Mouse (Mus musculus): ENCODE measurements around the gene Ankrd50.

Ankrd50 gene

DNA sequence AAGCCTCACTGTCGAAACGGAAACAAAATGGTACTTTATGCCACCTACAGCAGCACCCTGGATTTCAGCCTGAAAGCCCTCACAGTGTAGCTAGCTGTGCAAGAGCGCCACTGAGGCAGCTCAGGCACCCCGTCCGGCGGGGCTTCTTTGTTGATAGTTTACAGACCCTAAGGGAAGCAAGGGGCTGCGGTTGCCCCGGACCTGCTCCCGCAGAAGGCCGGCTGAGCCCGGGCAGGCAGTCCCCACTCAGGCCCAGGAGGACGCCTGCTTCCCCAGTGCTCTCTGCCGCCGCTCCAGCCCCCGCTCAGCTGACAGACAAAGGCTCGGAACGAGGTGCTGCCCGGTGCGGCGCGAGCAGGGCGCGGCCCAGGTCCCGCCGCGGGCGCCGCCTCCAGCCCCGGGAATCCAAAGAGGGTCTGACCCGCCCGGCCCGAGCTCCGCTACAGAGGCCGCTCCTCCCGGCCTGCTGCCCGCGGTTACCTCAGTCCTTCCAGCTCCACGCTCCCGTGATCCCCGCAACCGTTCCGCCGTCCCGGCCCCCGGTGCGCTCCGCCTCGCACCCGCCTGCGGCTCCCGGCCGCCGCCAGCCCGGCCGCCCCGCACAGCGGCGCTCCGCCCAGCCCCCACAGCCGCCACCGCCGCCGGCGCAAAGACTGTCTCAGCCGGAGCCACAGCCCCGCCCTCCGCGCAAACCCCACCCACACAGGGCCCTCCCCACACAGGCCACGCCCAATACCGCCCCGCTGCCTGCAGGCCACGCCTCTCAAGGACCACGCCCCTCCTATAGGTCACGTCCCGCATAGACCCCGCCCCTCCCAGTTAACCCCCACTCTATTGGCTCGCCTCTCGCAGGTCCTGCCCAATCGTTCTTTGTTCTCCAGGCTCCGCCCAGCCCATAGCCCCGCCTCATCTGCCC is at the start of gene Ankrd50:
Ankrd50 (minus strand) TSS at position 654 of the 916 bp plus-strand sequence.
- peak; percentile 94 for DNase-seq (ENCODE audit: low spot score)

DNA sequence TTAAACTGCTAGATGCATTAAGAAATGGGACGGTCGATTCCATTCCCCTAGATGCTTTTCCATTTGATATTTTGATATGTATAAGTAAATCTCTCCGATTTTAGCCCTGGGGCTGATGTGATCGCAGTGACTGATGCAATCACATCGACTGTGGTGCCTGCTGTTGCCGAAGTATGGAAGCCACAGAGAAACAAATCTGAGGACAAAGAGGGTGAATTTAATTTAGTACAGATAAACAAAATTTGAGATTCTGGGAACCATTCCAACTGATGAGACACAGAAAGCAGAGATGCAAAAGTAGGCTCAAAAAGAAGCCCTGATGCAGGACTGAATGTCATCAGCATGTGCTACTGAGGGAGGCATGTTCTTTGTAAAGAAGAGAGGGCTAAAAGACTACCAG is 49.6 kb upstream of the Ankrd50 start:
- no peak for DNase-seq (ENCODE audit: low spot score)

DNA sequence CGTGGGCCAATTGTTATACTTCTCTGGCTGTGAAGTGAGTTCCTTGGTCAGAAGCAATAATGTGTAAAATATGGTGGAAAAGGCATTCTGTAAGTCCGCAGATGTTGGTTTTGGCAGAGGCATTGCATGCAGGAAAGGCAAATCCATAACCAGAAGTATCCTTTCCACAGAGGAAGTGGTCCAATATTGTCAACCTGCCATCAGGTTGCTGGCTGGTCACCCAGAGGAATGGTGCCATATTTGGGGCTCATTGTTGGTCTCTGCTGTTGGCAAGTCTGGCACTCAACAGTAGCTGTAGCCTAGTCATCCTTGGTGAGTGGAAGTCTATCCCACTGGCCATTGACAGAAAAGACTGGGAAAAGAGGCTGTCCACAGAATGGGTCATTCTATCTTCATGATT is 35.8 kb upstream of the Ankrd50 start:
- no peak for DNase-seq (ENCODE audit: low spot score)

DNA sequence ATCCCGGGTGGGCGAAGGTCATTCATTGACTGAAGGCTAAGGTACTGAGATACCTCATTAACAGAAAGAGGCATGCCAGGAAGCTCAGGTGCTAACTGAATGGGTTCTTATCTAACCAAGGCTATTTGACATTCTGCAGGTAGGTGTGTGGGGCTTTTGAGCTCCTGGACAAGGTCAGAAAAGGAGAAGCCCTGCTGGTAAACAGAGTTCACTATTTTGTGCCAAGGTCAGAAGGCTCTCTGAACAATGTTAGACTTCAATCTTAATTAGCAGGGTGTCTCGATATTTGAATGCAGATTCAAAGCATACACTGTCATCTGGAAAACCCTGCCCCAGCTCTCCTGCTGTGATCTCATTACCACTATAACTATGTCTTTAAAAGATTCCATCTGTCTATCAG is 35.3 kb upstream of the Ankrd50 start:
- no peak for DNase-seq (ENCODE audit: low spot score)

DNA sequence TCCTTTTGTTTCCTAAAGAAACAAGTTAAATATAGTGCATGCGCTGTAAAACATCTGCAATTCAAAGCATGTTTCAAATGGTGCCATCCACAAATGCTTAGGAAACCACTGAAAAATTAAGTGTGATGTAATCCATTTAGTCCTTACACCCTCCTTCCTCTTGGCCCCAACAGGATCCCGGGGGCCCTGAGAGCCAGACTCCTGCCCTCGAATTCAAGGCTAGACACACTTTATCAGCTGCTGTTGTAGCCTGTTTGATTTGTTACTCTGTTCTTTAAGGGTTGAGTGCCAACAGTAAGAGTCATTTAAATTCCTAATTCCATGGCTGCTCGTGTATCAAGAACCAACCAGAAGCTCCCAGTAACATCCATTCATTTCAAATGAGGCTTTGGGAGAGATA is 19.0 kb upstream of the Ankrd50 start:
- DNase-seq (ENCODE audit: low spot score) = no peak

DNA sequence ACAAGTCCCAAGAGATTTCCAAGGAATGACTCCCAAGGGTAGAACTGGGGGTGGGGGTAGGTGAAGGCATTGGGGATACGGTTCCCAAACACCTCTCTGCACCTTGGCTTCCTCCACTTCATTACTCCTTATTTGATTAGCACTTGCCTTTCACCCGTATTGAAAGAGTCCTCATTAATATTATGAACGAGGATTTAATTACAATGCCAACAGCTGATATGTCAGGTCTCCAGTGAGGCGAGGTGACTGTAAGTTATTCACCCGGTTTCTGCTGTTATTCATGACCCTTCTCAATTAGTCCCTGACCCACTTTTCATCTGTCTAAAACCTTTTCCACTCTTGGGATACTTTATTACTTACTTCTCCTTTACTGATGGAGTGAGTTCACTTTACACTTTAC is 17.5 kb upstream of the Ankrd50 start:
- DNase-seq (ENCODE audit: low spot score) = no peak

DNA sequence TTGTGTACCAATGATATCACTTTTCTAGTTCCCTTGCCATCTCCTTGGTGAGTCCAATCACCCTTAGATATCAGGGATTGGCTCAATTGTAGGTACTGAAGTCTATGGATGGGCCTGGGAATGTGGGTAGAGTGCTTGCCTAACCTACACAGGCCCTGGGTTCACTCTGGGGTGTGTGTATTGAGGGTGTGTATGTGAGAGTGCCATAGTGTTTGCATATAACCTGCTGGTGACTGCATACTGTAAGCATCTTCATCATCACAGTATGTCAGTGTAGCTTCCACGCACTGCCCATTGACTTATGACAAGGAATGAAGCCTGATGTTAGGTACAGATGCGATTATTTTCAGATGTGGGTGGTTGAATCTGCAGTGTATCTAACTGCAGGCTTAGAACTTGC is 17.1 kb upstream of the Ankrd50 start:
- no peak for DNase-seq (ENCODE audit: low spot score)

DNA sequence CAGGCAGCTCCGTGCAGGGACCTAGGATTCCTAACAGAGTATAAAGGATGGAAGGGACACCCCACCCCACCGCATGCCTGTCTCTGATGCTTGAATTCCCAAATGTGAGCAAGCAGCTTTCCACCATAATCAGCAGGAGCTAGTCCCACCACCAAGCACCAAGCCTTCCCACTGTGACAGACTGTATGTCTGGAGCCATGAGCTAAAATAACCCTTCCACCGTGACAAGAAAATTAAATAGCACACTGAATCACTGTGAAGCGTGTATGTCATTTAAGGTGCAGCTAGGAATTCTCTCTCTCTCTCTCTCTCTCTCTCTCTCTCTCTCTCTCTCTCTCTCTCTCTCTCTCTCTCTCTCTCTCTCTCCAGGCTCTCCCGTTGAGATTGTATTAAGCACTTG is 16.7 kb upstream of the Ankrd50 start:
- no peak for DNase-seq (ENCODE audit: low spot score)

DNA sequence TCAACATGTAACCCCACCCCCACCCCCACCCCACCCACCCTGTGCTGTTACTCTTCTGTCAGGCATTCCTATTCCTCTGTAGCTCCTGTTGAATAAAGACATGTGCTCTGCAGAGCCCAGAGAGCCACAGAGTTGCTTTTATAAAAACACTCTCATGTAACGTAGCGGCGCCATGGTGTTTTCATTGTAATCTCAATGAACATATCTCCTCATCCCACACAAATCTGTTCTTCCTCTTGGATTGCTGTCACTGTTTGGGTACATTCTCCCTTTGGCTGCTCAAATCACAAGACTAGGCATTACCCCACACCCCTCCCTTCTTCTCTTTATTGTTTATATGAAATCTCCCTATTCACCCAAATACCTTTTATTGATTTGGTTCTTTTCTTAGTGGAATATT is 13.9 kb upstream of the Ankrd50 start:
- no peak for DNase-seq (ENCODE audit: low spot score)

DNA sequence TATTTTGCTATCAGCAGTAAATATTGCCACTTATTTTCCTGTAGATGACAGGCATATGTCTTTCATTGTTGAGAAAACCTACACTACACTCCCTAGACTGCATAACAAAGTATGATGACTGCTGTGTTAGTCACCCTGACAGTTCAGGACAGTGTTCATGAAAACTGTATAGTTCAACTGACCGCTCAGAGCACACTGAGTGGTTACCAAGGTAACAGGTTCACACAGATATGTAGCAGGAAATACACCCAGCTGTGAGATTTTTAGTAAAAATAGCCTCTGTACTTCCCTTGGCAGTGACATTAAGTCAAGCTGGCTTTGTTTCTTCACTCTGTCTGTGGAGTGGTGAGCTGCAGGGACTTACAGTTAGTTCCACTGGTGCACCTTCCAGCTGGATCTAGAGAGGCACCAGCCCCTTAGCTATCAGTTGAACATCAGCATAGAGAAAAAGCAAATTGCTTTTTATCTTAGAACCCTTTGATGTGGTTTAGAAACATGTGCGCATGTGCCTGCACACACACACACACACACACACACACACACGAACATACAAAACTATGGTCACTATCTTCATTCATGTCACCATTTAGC is 12.2 kb upstream of the Ankrd50 start:
- no peak for DNase-seq (ENCODE audit: low spot score)

DNA sequence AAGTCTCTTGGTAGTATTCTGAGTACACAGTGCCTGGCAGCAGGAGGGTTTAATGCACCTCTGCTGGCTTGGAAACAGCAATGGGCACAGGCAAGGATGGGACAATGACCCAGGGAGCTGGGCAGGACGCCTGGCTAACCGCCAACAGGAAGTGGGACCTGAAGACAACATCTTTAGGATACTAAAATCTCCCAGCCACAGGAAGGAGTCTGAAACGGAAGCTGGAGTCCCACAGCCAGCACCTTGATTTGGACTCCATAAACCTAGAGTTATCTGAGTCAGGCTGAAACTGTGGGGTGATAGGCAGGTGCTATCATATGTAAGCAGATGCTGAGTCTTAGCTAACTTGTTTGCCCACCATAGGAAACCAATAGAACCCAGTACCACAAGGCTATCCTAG is 7.1 kb upstream of the Ankrd50 start:
- DNase-seq (ENCODE audit: low spot score) = no peak

DNA sequence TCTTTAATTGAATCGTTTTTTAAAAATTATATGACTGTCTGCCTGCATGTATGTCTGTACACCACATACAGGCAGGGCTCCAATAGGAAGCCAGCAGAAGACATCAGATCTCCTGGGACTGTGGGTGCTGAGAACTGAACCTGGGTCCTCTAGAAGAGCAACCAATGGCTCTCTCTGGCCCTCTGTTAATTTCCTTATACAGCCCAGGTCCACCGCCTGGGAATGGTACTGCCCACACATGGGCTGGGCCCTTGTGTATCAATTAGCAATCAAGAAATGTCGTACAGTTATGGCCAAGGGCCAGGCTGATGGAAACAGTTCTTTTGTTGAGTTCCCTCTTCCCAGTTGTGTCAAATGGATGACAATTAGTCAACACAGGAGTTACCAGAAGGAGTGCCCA is 6.6 kb upstream of the Ankrd50 start:
- DNase-seq (ENCODE audit: low spot score) = no peak

DNA sequence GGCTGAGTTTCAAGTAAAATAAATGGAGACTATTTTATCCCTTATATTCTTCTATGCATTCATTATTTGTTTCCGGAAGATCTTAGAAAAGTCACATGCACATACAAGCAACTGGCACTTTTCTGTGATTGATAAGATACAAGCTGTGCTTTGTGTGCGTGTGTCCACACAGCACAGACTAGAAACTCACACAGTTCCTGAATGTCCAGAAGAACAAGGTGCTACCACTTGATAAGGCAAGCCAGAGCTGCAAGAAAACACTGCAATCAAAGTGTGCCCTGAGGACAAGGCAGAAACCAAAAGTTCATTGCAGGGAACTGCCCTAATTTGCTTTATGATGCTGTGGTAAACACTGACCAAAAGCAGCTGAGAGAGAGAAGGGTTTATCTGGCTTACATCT is 6.1 kb upstream of the Ankrd50 start:
- no peak for DNase-seq (ENCODE audit: low spot score)

DNA sequence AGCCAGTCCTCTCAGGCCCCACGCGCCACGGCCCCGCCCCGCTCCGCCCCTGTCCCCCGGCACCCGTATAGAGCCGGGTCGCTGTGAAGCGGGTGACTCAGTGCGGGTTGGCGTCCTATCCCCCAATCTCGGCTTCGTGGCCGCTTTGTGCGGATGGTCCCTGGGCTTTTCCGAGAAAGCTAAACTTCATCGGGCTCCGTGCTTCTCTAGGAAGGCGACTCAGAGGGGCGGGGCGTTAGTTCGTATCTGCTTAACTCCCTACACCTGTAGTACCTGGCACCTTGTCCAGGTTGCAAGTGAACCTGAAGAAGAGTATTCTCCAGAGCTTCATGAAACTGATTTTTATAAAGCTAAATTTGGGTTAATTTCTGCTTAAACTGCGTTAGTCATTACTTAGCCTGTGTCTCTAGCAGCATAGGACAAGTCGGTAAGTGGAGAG is 482 bp upstream of the Ankrd50 start:
- DNase-seq (ENCODE audit: low spot score) = no peak

DNA sequence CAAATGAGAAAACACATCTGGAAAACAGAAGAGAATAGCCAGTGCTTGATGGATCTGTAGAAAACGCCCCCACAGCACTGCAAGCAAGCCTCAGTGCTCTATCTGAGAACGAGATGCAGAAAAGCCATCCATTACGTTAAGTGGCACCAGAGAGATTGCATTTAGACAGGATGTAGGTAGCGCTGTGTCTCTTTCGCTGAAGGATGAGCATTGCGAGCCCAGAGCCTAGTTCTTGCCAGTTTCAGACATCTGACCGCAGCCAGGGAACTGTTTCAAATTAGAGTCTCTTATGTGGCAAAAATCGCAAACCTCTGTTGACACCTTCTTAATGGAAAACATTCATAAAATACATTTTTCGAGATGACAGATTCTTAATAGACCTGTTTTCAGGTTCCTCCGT is 1.1 kb downstream of the Ankrd50 start:
- DNase-seq (ENCODE audit: low spot score) = no peak

DNA sequence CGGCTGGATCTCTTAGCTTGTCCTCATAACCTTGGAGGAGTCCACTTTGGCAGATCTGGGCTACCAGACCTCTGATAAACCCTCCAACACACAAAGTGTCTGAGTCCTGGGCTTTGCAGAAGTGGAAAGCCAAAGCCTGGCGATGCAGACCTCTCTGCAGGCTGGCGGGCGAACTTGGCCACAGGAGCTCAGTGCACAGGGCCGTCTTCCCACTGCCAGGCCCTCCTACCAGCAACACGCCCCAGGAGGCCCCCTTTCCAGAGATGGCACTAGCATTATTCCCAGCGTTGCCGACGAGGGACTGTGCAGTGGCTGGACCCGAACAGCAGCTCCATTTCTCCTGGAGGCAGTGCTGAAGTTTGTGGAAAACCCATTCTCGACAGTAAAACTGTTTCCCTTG is 1.9 kb downstream of the Ankrd50 start:
- no peak for DNase-seq (ENCODE audit: low spot score)

DNA sequence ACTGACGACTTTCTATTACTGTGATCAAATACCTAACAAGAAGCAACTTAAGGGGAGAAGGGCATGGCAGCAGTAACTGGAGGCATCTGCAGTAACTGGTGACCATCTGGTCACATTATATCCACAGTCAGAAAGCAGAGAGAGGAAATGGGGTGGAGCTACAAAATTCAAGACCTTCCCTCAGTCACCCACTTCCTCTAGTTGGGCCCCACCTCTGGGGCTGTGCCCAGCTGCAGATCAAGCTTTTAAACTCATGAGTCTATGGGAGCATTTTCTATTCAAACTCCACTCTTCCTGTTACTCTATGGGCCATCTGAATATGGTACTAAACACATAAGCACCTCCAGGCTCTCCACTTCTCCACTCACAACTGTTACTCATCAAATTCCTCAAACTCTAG is 3.5 kb downstream of the Ankrd50 start:
- DNase-seq (ENCODE audit: low spot score) = no peak

DNA sequence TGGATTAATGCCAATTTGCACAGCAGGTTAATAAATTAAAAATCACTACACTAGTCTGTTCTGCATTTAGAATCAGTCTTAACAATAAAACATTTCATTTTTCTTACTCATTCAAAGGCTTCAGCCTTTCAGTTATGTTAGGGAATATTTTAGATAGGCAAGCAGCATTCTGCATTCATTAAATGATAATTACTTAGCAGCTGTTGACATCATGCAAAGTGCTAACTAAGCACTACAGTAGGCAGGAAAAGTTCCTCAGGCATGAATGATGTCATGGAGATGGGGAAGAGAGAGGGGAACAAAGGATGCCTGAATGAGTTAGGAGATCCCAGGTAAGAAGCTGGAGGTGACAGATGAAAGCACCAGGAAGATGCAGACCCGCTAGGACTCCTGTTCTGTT is 6.7 kb downstream of the Ankrd50 start:
- no peak for DNase-seq (ENCODE audit: low spot score)

DNA sequence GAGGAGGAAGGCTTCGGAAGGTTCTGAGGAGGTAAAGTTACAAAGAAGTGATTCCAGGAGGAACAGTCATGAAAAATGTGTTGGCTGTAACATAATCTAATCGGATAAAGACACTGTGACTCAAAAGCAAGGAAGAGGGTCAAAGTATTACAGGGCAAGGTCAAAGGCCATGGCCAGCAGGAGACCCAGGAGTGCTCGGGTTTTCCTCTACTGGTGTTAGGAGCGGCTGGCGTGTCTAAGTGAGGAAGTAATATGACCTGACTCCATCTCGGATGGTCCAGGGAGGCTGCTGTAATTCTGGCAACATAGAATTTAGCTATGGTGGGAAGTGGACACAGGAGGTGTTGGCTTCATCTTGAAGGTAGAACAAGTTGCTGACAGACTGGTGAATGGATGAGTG is 9.1 kb downstream of the Ankrd50 start:
- DNase-seq (ENCODE audit: low spot score) = no peak

DNA sequence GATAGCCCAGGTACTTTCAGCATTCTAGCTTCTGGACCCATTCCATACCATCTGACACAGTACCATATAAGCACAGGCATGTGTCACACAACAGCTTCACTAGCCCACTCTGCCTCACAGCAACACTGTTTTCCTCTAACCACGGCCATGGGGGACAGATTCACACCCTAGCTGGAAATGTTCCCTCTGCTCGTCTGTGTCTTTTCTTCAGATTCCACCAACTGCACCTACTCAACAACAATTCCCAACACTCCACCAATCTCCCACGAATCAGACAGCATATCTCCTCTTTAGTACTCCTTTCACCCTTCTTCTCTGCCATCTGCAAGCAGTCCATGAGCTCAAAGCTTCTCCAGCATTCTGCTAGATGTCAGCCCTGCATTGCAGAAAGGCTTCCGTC is 11.5 kb downstream of the Ankrd50 start:
- DNase-seq (ENCODE audit: low spot score) = no peak

DNA sequence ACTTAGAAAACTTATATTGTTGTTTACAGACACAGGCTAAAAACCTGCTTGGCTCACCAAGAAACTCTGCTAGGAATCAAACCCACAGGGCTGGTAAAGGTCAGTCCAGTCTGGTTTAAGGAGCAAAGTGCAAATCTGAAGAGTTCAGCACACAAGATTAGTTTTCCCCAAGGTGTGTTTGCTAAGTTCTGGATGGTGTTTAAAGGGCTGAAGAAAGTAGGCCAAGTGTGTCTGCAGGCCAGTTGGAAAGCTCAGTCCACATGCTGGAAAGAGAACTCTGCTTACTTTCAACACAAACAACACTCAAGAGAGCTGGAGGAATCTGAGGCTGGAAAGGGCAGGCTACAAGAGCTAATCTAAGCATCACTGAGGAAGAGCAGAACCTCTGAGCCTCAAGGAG is 13.1 kb downstream of the Ankrd50 start:
- DNase-seq (ENCODE audit: low spot score) = no peak

DNA sequence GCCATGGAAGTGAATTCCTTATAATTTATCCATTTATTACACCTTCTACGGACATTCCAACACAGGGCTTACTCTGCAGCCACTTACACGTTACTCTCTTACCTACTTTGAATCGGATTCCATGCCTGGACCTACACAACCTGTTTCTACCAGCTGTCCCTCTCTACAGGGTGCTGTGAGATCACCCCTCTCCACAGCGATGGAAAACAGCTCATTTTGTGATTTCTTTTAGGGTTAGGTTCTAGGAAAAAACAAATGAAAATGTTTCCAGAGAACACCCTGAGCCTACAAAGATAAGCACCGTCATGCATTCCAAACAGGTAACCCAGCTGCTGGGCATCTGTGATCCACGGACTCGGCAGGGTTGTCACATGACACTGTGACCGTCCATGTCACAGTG is 16.5 kb downstream of the Ankrd50 start:
- no peak for DNase-seq (ENCODE audit: low spot score)

DNA sequence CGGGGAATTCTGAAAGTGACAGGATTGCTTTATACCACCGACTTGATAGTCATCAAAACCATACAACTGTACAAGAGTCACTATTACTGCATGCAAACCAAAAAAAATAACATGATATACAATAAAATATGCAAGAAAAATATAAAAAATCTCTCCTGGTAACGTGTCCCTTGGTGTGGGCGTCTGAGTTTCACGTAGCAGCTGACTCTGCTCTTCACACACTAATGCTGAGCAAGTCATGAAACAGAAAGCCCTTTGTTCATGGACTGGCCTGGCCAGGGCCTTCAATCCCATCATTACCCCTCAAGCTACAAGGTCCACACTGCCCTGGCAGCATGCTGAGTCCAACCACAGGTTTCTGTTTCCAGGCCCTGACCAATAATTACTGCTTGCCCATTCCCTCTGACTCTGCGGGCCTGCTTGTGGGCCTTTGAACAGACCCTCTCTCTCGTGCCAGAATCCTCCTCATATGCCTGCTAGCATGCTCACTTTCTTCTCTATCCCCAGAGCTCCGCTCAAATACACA is 17.7 kb downstream of the Ankrd50 start:
- DNase-seq (ENCODE audit: low spot score) = no peak

DNA sequence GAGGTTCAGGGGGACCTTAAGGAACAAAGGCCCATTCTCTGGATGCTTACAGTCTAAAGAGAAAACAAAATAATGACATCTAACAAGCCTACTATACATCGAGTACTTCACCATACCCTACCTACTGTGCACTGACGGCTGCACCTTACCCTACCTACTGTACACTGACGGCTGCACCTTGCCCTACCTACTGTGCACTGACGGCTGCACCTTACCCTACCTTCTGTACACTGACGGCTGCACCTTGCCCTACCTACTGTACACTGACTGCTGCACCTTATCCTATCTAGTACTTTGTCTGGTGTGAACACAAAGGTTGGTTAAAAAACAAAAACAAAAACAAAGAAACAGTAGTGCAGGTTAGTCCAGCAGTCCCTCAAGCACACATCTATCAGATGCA is 18.5 kb downstream of the Ankrd50 start:
- no peak for DNase-seq (ENCODE audit: low spot score)

Data from ovary, postnatal 10 days (tissue).